Mouse (Mus musculus): ENCODE data around the gene Elk4.

- TF ChIP-seq CTCF (IDR thresholded peaks at IDR 0.05; ENCODE audit: low read depth, low read length) (no peak), POLR2A (IDR thresholded peaks at IDR 0.05; ENCODE audit: extremely low read depth, insufficient read depth, low read length) (no peak)
Observed at GRCm38 (mm10) chr1:132043759-132044158, 36.4 kb downstream of the Elk4 start.
